Mouse (Mus musculus) testis, adult 2 months (tissue): ENCODE measurements around the gene Psmb9. TPM values are rescaled to one million over a fixed set of nuclear protein-coding genes. Genes with fewer than 3 reads are reported as not detected.
A peak's percentile ranks its signal among the peaks of the same experiment; 100 is the strongest.
"Not testable (repeated sequence)": the region's sequence is repeated elsewhere in the genome, so short reads cannot be mapped to it uniquely, and the experiment has no call there.

Experiments used
- H3K27ac ChIP-seq: fragments of 200-500 bp; 2 replicates; pipeline ENCODE4 v1.5.1; 2012; ENCODE audit warnings: low read depth, low read length; ENCODE audit not compliant: control insufficient read depth, insufficient read depth
- H3K27me3 ChIP-seq: fragments of 200-500 bp; 2 replicates; pipeline ENCODE4 v1.6.1; 2012; ENCODE audit warnings: mild to moderate bottlenecking, low read length, moderate library complexity; ENCODE audit not compliant: control insufficient read depth, insufficient read depth
- H3K36me3 ChIP-seq: fragments of 200-500 bp; 2 replicates; pipeline ENCODE4 v1.6.1; 2012; ENCODE audit warnings: mild to moderate bottlenecking, low read length; ENCODE audit not compliant: control insufficient read depth, insufficient read depth
- H3K4me1 ChIP-seq: fragments of 200-500 bp; 2 replicates; pipeline ENCODE4 v1.6.1; 2012; ENCODE audit warnings: low read length; ENCODE audit not compliant: control insufficient read depth, insufficient read depth
- H3K4me3 ChIP-seq: fragments of 200-500 bp; 2 replicates; pipeline ENCODE4 v1.5.1; 2012; ENCODE audit warnings: low read depth, mild to moderate bottlenecking, low read length, moderate library complexity, mixed read lengths; ENCODE audit not compliant: control insufficient read depth
- CTCF ChIP-seq: fragments of 200-500 bp; IDR thresholded peaks from 2 replicates; pipeline ENCODE4 v1.5.1; 2012; ENCODE audit warnings: low read depth, mild to moderate bottlenecking, inconsistent platforms, low read length, moderate library complexity; ENCODE audit not compliant: control insufficient read depth, insufficient read depth, insufficient replicate concordance
- POLR2A ChIP-seq: fragments of 200-500 bp; IDR thresholded peaks from 2 replicates; pipeline ENCODE4 v1.6.1; 2012; ENCODE audit warnings: low read depth, mild to moderate bottlenecking, inconsistent platforms, low read length, moderate library complexity; ENCODE audit not compliant: control insufficient read depth
- polyA plus RNA-seq: library from polyadenylated mRNA; depleted of rRNA; stranded (reverse); fragments of >200 nt; gene quantifications from 2 replicates; pipeline ENCODE4 v1.2.3, GENCODE M21; 2012

Gene Psmb9
- polyA plus RNA-seq, 1 experiment, result 1.7 TPM

- not testable (repeated sequence) for H3K4me1 ChIP-seq, H3K27ac ChIP-seq, H3K36me3 ChIP-seq, H3K27me3 ChIP-seq, H3K4me3 ChIP-seq
- peak; percentile 79; the same call in 1 of the 2 replicates for TF ChIP-seq CTCF
These were observed 31.5 kb upstream of the Psmb9 start for GRCm38 (mm10) chr17:34219096-34219495.

- TF ChIP-seq CTCF (no peak), POLR2A (no peak)
- Histone ChIP-seq H3K4me3 (no peak overlapping the region), H3K4me1 (peaks cover 9% of the 10 kb centered on the region), H3K27ac (no peak overlapping the region), H3K36me3 (no peaks in the 10 kb centered on the region), H3K27me3 (no peaks in the 10 kb centered on the region; the same call in 1 of the 2 replicates)
These were observed 31.1 kb upstream of the Psmb9 start for GRCm38 (mm10) chr17:34218675-34219074.

- Histone ChIP-seq H3K4me1 (peaks cover 9% of the 10 kb centered on the region), H3K27me3 (no peaks in the 10 kb centered on the region; the same call in 1 of the 2 replicates), H3K36me3 (no peaks in the 10 kb centered on the region), H3K4me3 (no peak overlapping the region), H3K27ac (no peak overlapping the region)
- TF ChIP-seq POLR2A (no peak), CTCF (no peak)
These were observed 30.4 kb upstream of the Psmb9 start for GRCm38 (mm10) chr17:34217986-34218385.

- H3K4me3 ChIP-seq, result no peak overlapping the region
- peaks cover 9% of the 10 kb centered on the region for H3K4me1 ChIP-seq
- TF ChIP-seq POLR2A, result no peak
- TF ChIP-seq CTCF, result no peak
- no peaks in the 10 kb centered on the region for H3K36me3 ChIP-seq
- no peaks in the 10 kb centered on the region; the same call in 1 of the 2 replicates for H3K27me3 ChIP-seq
- no peak overlapping the region for H3K27ac ChIP-seq
These were observed 29.8 kb upstream of the Psmb9 start for GRCm38 (mm10) chr17:34217216-34217928.

GRCm38 (mm10) chr17:34215176-34215575 is 27.6 kb upstream of the Psmb9 start:
- no peak for TF ChIP-seq CTCF
- TF ChIP-seq POLR2A, result no peak
- Histone ChIP-seq H3K4me3 (no peak overlapping the region), H3K4me1 (peaks cover 9% of the 10 kb centered on the region), H3K36me3 (no peaks in the 10 kb centered on the region), H3K27ac (no peak overlapping the region), H3K27me3 (no peaks in the 10 kb centered on the region; the same call in 1 of the 2 replicates)

- Histone ChIP-seq H3K27me3 (no peaks in the 10 kb centered on the region; the same call in 1 of the 2 replicates), H3K27ac (no peak overlapping the region)
These were observed 26.4 kb upstream of the Psmb9 start for GRCm38 (mm10) chr17:34213936-34214335.

GRCm38 (mm10) chr17:34211746-34212365 is 24.3 kb upstream of the Psmb9 start:
- no peak overlapping the region for H3K27ac ChIP-seq
- TF ChIP-seq POLR2A (no peak), CTCF (no peak)
- H3K4me1 ChIP-seq, result peaks cover 6% of the 10 kb centered on the region
- H3K27me3 ChIP-seq, result no peaks in the 10 kb centered on the region; the same call in 1 of the 2 replicates
- H3K4me3 ChIP-seq, result no peak overlapping the region
- no peaks in the 10 kb centered on the region for H3K36me3 ChIP-seq

More at GRCm38 (mm10) chr17:34213936-34214335, 26.4 kb upstream of the Psmb9 start:
- Histone ChIP-seq H3K36me3 (no peaks in the 10 kb centered on the region), H3K4me1 (peaks cover 9% of the 10 kb centered on the region), H3K4me3 (no peak overlapping the region)
- TF ChIP-seq CTCF, result no peak
- no peak for TF ChIP-seq POLR2A

- H3K36me3 ChIP-seq, result no peaks in the 10 kb centered on the region
- TF ChIP-seq POLR2A (no peak), CTCF (no peak)
- H3K27ac ChIP-seq, result no peak overlapping the region
- H3K27me3 ChIP-seq, result no peaks in the 10 kb centered on the region; the same call in 1 of the 2 replicates
- H3K4me1 ChIP-seq, result peaks cover 6% of the 10 kb centered on the region
- H3K4me3 ChIP-seq, result no peak overlapping the region
These were observed 23.0 kb upstream of the Psmb9 start for GRCm38 (mm10) chr17:34210599-34210998.
